Mouse (Mus musculus): ENCODE results near the gene Xab2. TPM values are rescaled to one million over a fixed set of nuclear protein-coding genes. Genes with fewer than 3 reads are reported as not detected.

Xab2 gene
- total RNA-seq (2021): 10 to 100 TPM; 37.9 to 41.5 TPM
- long read RNA-seq, experiment 1, full-length matches to known transcripts: 23 of 40 reads
- long read RNA-seq, experiment 1, partial matches to known transcripts: 7 of 40 reads
- long read RNA-seq, experiment 1, other reads (novel, unspliced or antisense): 10 of 40 reads
- long read RNA-seq, experiment 2, transcript Xab2-201 (19 exons, 2,677 nt): major isoform, 29 of 46 reads
- long read RNA-seq, experiment 2, partial matches to known transcripts: 11 of 46 reads
- long read RNA-seq, experiment 2, other reads (novel, unspliced or antisense): 6 of 46 reads

DNA sequence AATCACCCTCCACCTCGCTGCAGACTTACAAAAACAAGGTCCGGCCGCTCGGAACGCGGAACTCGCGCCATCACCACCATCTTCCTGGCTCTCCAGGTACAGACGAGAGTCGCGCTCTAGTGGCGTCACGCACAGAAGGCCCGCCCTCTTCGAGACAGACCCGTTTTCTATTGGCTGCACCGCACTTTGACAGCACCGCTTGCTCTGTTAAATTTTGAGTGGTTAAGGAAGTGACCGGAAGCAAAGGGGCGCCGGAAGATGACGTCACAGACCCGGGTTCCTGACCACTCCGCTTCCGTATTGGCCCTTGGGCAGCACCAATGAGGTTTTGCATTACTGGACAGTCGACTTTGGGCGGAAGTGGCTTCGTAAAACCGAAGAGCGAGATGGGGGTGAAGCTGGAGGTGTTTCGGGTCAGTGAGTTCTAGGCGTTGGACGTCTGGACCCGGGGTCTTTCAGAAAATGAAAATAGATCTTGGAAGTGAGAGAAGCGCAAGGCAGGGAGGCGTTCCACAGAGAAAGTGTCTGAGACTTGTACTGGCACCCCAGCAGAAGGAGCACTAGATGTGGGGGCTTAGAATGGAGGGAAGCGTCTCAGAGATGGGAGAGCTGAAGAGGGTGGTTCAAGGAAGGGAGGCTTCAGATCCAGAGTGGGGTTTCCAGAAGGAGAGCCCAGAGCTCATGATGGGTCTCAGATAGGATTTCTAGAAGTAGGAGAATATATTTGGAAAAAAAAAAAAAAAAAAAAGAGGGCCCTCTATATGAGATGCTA lies at the start of gene Xab2, which contains the start of gene Pet100:
TSS of gene Xab2 (minus strand) at position 118 of the 772 bp plus-strand sequence.
TSS of gene Pet100 (plus strand) at position 350 of the 772 bp plus-strand sequence.
- peak; percentile 99 for DNase-seq (ENCODE audit: low spot score in 2 of 2)

GRCm38 (mm10) chr8:3670388-3670787 lies 49.3 kb upstream of the Xab2 start:
- DNase-seq (ENCODE audit: low spot score in 2 of 2): no peak

- DNase-seq (ENCODE audit: low spot score in 2 of 2): no peak
Measured at GRCm38 (mm10) chr8:3665507-3665906, 44.4 kb upstream of the Xab2 start, which contains the start of gene Mcemp1. TSS of gene Mcemp1 (plus strand) at chr8:3665754.

DNA sequence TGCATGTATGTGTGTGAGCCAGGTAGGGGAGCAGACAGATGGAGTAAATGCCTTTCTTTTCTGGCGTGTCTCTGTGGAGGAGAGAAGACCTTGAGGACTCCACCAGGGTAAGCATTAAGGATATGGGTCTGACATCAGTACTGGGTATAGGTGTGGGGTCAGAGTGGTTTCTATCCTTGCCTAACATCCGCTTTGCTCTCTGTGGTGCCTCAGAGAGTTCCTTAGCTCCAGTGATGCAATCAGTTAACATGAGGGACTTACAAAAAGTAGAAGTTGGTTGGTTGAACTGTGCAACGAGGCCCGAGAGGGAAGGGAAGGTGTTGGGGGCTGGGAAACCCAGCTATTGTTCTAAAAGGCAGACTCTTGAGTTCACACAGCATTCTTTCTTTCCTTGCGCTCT lies 43.3 kb upstream of the Xab2 start:
- DNase-seq (ENCODE audit: low spot score in 2 of 2): no peak

DNA sequence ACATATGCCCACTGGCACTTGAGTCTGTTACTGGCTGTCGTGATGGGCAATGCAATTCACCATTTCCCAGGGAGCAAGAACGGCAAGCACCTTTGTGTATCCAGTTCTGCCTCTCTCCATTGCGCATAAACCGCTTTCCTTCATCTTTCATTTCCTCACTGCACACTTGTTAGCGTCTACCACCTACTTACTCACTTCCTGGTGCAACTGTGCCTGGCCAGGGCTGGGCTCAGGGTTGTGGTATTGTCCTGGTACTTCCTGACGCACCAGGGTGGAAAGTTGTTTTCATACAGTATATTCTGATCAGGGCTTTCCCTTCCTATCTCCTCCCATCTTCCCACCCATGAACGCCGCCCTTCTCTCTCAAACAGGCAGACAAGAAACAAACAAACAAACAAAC lies 39.8 kb upstream of the Xab2 start:
- DNase-seq (ENCODE audit: low spot score in 2 of 2): no peak

DNA sequence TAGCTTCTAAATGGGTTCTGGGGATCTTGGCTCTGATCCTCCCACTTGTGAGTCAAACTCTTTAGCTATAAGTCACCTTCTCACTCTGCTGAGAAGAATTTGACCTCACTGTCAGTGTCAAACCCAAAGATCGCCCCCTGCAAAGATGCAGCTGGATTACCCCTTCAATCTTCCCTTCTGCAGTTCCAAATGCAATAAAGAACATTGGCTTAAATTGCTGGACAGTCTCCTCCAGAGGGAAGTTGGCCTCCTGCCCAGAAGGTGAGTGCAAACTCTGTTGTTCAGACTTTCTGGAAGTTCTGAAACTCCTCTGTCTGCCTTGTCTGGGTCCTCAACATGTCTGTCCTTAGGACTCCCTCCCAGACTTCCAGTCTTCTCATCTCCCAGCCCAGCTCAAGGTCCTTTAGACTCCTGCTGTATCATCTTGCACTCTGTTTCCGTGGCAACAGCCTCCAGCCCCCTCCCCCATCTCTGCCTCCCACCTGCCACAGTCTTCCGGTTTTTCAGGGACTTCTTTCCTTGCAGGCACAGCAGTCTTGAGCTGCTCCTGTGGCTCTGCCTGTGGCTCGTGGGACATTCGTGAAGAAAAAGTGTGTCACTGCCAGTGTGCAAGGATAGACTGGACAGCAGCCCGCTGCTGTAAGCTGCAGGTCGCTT lies 35.7 kb upstream of the Xab2 start:
- DNase-seq (ENCODE audit: low spot score in 2 of 2): peak in 1 of 2 experiments; percentile 35

GRCm38 (mm10) chr8:3655526-3655925 lies 34.4 kb upstream of the Xab2 start, which contains the start of gene Retn:
TSS of gene Retn (plus strand) at chr8:3655770.
- no peak for DNase-seq (ENCODE audit: low spot score in 2 of 2)

GRCm38 (mm10) chr8:3654726-3655508 lies 33.8 kb upstream of the Xab2 start:
- DNase-seq (ENCODE audit: low spot score in 2 of 2): no peak

DNA sequence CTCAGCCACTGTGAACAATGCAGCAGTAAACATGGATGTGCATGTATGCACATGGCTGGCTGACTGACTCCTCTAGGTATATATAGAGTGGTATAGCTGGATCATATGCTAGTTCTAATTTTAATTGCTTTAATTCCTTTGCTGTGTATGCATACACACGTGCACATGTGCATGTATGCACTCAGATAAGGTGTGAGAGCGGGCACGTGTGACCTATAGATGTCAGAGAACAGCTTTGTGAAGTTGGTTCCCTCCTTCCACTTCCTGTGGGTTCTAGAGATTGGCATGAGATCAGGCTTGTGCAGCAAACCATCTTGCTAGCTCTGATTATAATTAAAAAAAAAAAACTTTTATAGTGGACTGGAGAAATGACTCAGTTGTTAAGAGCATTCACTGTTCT lies 31.7 kb upstream of the Xab2 start:
- no peak for DNase-seq (ENCODE audit: low spot score in 2 of 2)

DNA sequence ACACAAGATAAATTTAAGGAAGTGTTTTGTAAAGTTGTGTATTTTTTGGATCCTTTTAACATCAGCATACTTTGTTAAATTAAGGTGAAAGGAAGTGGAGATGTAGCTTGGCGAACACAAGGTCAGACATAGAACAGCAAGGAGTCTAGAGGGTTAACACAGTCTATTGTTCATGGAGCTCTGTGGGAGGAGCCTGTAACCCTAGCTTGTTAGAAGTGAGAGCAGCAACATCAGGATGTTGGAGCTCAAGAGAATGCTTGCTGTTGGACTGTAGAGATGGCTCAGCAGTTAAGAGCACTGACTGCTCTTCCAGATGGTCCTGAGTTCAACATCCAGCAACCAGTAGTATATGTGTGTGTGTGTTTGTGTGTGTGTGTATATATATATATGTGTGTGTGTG lies 27.9 kb upstream of the Xab2 start:
- DNase-seq (ENCODE audit: low spot score in 2 of 2): no peak

- DNase-seq (ENCODE audit: low spot score in 2 of 2): no peak
Measured at GRCm38 (mm10) chr8:3648268-3648667, 27.2 kb upstream of the Xab2 start.

DNA sequence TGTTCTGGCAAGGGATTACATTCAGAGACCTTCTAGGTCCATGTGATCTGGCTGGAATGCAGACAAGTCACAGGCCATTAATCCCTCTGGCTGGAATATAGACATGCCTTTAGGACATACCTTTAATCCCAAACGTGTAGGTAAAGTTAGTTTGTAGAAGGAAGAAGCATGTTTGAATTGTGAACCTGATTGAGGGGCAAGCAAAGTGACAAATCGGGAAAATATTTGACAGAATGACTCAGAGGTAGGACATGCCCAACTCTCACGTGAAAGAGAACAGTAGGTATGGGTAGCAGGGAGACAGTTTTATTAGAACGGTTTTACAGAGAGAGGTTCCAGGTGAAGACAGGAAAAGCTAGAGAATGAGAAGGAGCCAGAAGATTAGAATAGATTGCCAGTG lies 26.4 kb upstream of the Xab2 start:
- no peak for DNase-seq (ENCODE audit: low spot score in 2 of 2)

GRCm38 (mm10) chr8:3646824-3647531 lies 25.9 kb upstream of the Xab2 start:
- DNase-seq (ENCODE audit: low spot score in 2 of 2): no peak

DNA sequence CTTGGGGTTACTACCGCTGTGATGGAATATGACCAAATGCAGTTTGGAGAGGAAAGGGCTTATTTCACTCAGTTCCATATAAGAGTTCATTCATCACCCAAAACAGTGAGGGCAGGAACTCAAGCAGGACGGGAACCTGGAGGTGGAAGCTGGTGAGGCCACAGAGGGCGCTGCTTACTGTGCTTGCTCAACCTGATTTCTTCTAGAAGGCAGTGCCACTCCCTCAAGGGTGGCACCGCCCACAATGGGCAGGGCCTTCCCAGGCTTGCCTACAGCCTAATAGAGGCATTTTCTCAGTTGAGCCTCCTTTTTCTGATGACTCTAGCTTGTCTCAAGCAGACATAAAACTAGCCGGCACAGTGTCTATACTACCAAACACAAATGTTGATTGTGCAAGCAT lies 24.7 kb upstream of the Xab2 start:
- no peak for DNase-seq (ENCODE audit: low spot score in 2 of 2)

GRCm38 (mm10) chr8:3631478-3631875 lies 10.4 kb upstream of the Xab2 start:
- no peak for DNase-seq (ENCODE audit: low spot score in 2 of 2)

- peak; percentile 70 to 73 for DNase-seq (ENCODE audit: low spot score in 2 of 2)
Measured at GRCm38 (mm10) chr8:3630647-3631477, 9.7 kb upstream of the Xab2 start, which contains the start of gene Stxbp2. TSS of gene Stxbp2 (plus strand) at chr8:3630955.

DNA sequence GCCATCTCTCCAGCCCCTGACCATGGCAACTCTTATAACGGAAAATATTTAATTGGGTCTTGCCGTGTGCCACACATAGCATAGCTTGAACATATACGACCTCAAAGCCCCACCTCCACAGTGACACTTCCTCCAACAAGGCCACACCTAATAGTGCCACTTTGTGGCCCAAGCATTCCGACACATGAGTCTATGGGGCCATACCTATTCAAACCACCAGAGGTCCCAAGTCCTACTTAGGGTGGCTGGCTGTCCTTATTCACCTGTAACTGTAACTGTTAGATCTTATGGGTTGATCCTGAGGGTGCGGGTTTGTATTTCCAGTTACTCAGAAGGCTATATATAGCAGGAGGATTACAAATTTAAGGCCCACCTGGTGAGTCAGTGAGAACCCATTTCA lies 6.9 kb upstream of the Xab2 start:
- DNase-seq (ENCODE audit: low spot score in 2 of 2): peak; percentile 34 to 53

DNA sequence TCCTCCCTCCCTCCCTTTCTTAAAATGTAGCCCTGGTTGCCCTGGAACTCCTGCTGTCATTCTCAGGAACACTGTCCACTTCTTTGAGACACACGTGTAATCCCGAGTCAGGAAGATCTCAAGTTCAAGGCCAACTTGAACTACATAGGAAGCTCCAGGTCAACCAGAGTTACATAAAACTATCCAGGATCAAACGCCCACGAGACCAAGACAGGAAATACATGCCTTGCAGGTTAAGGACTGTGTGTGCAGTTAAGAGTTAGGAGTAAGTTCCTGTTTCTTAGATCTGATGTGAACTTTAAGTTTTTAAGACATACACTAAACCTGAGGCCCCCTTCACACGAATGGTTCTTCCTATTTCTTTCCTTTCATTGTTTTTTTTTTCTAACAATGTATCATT lies 5.9 kb upstream of the Xab2 start:
- DNase-seq (ENCODE audit: low spot score in 2 of 2): no peak

DNA sequence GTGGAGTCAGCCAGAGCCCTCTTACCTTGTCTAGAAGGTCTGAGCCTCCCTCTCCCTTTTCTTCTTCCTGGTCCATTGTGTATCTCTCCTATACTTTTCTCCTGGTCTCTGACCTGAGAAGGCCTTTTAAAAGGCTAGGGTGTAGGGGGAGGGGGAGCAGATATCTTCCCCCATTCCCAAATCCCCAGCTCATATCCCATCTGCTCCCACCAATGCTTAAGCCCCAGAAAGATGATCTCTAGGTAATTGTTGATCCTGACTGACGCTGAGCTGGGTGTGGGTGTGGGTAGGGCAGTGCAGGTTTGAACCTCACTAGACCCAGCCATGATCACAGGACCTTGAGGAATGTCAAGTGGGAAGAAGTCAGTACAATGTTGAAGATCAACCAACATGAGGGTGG lies 4.3 kb upstream of the Xab2 start, which contains the start of gene Pcp2:
TSS of gene Pcp2 (minus strand) at position 101 of the 400 bp plus-strand sequence.
- no peak for DNase-seq (ENCODE audit: low spot score in 2 of 2)

Data from left cerebral cortex, adult 18-20 months (tissue).